Mouse (Mus musculus) thymus, adult 2 months (tissue): ENCODE data around the gene Cdh3. TPM values are rescaled to one million over a fixed set of nuclear protein-coding genes. Genes with fewer than 3 reads are reported as not detected.

Experiments used
- DNase-seq: peaks from one replicate; pipeline ENCODE4 v3.0.0; 2021
- H3K27ac ChIP-seq: fragments of 200-500 bp; 2 replicates; pipeline ENCODE4 v1.5.1; 2012; ENCODE audit warnings: low read length, control low read depth; ENCODE audit not compliant: control insufficient read depth, insufficient read depth
- H3K27me3 ChIP-seq: fragments of 200-500 bp; 2 replicates; pipeline ENCODE4 v1.6.1; 2012; ENCODE audit warnings: mild to moderate bottlenecking, low read length, moderate library complexity, mixed read lengths; ENCODE audit not compliant: control insufficient read depth, insufficient read depth
- H3K36me3 ChIP-seq: fragments of 200-500 bp; 2 replicates; pipeline ENCODE4 v1.6.1; 2012; ENCODE audit warnings: mild to moderate bottlenecking, low read length, moderate library complexity; ENCODE audit not compliant: control insufficient read depth, insufficient read depth
- H3K4me1 ChIP-seq: fragments of 200-500 bp; replicated peaks from 2 replicates; pipeline ENCODE4 v1.6.1; 2012; ENCODE audit warnings: low read length; ENCODE audit not compliant: control insufficient read depth, insufficient read depth
- H3K4me3 ChIP-seq: fragments of 200-500 bp; 2 replicates; pipeline ENCODE4 v1.5.1; 2012; ENCODE audit warnings: mild to moderate bottlenecking, low read length, control low read depth, moderate library complexity; ENCODE audit not compliant: control insufficient read depth, insufficient read depth
- CTCF ChIP-seq: fragments of 200-500 bp; IDR thresholded peaks from 2 replicates; pipeline ENCODE4 v1.5.1; 2012; ENCODE audit warnings: mild to moderate bottlenecking, control low read depth, low read length, moderate library complexity, borderline replicate concordance; ENCODE audit not compliant: control insufficient read depth, poor library complexity, insufficient read depth; ENCODE audit errors: extremely low read depth
- POLR2A ChIP-seq: fragments of 200-500 bp; IDR thresholded peaks from 2 replicates; pipeline ENCODE4 v1.6.1; 2012; ENCODE audit warnings: mild to moderate bottlenecking, low read length, control low read depth, moderate library complexity; ENCODE audit not compliant: control insufficient read depth, poor library complexity, insufficient read depth; ENCODE audit errors: extremely low read depth
- WGBS: fragments of 180-500 bp; shearing (Covaris S2); methylation state at CpG from one replicate; pipeline ENCODE4 v1.1.7; 2018; 5-methylcytosine and 5-hydroxymethylcytosine counted together
- polyA plus RNA-seq: library from polyadenylated mRNA; depleted of rRNA; stranded (reverse); fragments of >200 nt; gene quantifications from 2 replicates; pipeline ENCODE4 v1.2.3, GENCODE M21; 2012

Gene Cdh3
- polyA plus RNA-seq, 1 experiment, result 8.2 TPM

- DNase-seq, result no peak
- TF ChIP-seq POLR2A, result no peak
- TF ChIP-seq CTCF, result no peak
- Histone ChIP-seq H3K4me3 (no peak overlapping the region), H3K27ac (no peak overlapping the region), H3K27me3 (no peaks in the 10 kb centered on the region), H3K36me3 (no peaks in the 10 kb centered on the region), H3K4me1 (no peaks in the 10 kb centered on the region)
- WGBS, result 84% methylated on average over 9 of the region's 9 CpGs
Measured at GRCm38 (mm10) chr8:106521845-106522244, 11.2 kb downstream of the Cdh3 start.

GRCm38 (mm10) chr8:106526725-106527124 lies 16.0 kb downstream of the Cdh3 start:
- Histone ChIP-seq H3K4me3 (no peak overlapping the region), H3K4me1 (no peaks in the 10 kb centered on the region), H3K27me3 (no peaks in the 10 kb centered on the region), H3K36me3 (no peaks in the 10 kb centered on the region), H3K27ac (no peak overlapping the region)
- TF ChIP-seq POLR2A (no peak), CTCF (no peak)
- 71% methylated on average over 6 of the region's 6 CpGs for WGBS
- DNase-seq, result no peak

GRCm38 (mm10) chr8:106527241-106528036 lies 16.7 kb downstream of the Cdh3 start:
- TF ChIP-seq CTCF (no peak), POLR2A (no peak)
- WGBS, result 91% methylated on average over 9 of the region's 9 CpGs
- no peak for DNase-seq
- no peak overlapping the region for H3K27ac ChIP-seq
- H3K4me3 ChIP-seq, result no peak overlapping the region
- H3K27me3 ChIP-seq, result no peaks in the 10 kb centered on the region
- H3K4me1 ChIP-seq, result no peaks in the 10 kb centered on the region
- no peaks in the 10 kb centered on the region for H3K36me3 ChIP-seq

DNA sequence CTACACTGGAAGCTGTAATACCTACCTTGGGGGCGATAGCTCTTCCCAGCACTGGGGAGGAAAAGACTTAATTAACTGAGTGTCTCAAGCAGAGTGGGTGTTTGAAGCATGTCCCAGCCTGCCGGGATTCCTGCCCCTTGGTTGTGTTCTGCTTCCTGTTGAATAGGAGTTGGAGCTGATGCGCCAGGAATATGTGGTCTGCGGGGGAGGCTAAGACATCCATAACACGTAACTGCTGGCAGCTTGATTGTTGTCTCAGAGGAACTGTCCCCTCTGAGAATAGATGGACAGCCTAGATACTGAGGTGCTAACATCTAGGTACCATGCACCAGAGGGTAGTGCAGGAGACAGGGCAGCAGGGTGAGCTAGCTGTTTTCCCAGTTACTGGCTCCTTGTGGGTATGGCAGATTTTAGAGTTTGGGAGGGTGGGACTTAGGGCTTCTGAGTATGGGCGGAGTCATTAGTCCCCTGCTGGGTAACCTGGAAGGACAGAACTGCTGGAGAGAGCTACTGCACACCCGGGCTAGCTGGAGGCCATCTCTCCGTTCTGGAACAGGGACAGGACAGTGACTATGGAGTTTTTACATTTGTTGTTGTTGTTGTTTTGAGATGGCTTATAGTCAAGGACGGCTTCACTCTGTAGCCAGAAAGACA lies 18.0 kb downstream of the Cdh3 start:
- no peak for DNase-seq
- TF ChIP-seq POLR2A (no peak), CTCF (no peak)
- H3K36me3 ChIP-seq, result no peaks in the 10 kb centered on the region
- H3K27me3 ChIP-seq, result no peaks in the 10 kb centered on the region
- H3K27ac ChIP-seq, result no peak overlapping the region
- H3K4me1 ChIP-seq, result peaks cover under 1% of the 10 kb centered on the region
- no peak overlapping the region for H3K4me3 ChIP-seq
- 93% methylated on average over 9 of the region's 9 CpGs for WGBS

GRCm38 (mm10) chr8:106529885-106530482 lies 19.3 kb downstream of the Cdh3 start:
- 76% methylated on average over 10 of the region's 10 CpGs for WGBS
- H3K4me1 ChIP-seq, result peaks cover 5% of the 10 kb centered on the region
- no peaks in the 10 kb centered on the region for H3K36me3 ChIP-seq
- no peak overlapping the region for H3K27ac ChIP-seq
- no peak overlapping the region for H3K4me3 ChIP-seq
- DNase-seq, result no peak
- TF ChIP-seq POLR2A (no peak), CTCF (no peak)
- no peaks in the 10 kb centered on the region for H3K27me3 ChIP-seq

GRCm38 (mm10) chr8:106530566-106530965 lies 19.9 kb downstream of the Cdh3 start:
- Histone ChIP-seq H3K36me3 (no peaks in the 10 kb centered on the region), H3K4me1 (peaks cover 5% of the 10 kb centered on the region), H3K27me3 (no peaks in the 10 kb centered on the region), H3K4me3 (no peak overlapping the region), H3K27ac (no peak overlapping the region)
- WGBS, result 81% methylated on average over 4 of the region's 4 CpGs
- TF ChIP-seq POLR2A (no peak), CTCF (no peak; the same call in 1 of the 2 replicates)
- DNase-seq, result no peak
